Mouse (Mus musculus): Measurements from ENCODE around the gene Polr2m. TPM values are rescaled to one million over a fixed set of nuclear protein-coding genes. Genes with fewer than 3 reads are reported as not detected.
"Not testable (repeated sequence)": the region's sequence is repeated elsewhere in the genome, so short reads cannot be mapped to it uniquely, and the experiment has no call there.

The Polr2m gene
- polyA plus RNA-seq, 1 experiment from 2014 or later: 570 TPM

DNA sequence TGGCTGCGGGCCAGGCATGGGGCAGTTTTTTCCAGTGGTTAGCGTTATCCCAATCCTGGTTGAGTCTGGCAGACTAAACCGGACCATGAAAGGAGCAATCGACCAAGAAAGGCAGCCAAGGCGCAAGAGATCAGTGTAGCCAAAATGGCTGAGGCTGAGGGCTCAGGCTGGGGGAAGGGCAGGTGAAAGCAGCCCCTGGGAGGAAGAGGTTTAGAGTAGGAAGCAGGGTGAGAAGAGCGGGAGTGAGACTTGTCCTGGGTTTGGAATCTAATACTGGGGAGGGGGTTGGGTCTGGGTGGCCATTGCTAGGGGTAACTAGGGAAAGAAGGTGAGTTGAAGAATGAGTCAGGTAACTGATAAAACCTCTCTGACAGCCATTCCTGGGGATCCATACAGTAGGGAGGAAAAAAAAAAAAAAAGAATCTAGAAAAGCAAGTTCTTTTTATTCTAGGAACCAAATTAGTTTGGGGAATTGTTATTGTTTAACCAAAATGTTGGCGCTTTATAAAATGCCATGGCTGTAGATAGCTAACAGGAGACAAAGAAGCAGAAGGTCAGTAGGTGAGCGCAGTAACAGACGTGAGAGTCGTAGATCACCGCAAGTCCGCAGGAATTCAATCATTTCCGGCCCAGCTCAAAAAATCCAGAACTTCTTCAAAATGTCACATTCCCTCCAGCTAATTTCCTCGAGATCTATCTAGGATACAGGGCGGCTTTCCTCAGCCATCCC lies 6.7 kb upstream of the Polr2m start:
- Histone ChIP-seq H3K9me3 (no peaks in the 10 kb centered on the region), H3K36me3 (replicated peaks) (no peaks in the 10 kb centered on the region), H3K4me3 (no peak overlapping the region), H3K4me1 (peaks cover 27% of the 10 kb centered on the region), H3K27me3 (ENCODE audit: poor library complexity, severe bottlenecking) (peaks cover 10% of the 10 kb centered on the region; the same call in 1 of the 2 replicates), H3K27ac (peak overlapping the region; percentile 60; the same call in 1 of the 2 replicates)
- 85% methylated on average over 15 of the region's 15 CpGs for WGBS
- DNase-seq (ENCODE audit: extremely low spot score, low spot score): no peak

DNA sequence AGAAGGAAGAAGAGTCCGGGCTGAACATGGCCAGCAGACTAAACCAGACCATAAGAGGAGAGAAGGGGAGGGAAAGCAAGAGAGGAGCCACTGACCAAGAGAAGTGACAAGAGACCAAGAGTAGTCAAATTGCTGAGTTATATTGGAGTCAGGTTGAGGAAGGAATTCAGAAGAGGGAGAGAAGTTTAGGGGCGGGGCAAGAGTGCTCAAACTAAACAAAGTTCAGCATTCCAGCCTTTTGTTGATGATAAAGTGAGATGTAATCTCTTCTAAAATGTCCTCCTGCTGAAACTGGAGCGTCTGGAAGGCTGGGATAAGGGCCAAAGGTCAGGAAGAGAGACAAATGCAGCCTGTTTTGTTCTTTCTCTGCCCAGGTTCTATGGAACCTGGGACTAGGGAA lies 4.3 kb upstream of the Polr2m start:
- no peak overlapping the region for H3K4me3 ChIP-seq
- H3K27ac ChIP-seq: peak overlapping the region; percentile 62
- H3K36me3 ChIP-seq (replicated peaks): no peaks in the 10 kb centered on the region
- 52% methylated on average over 3 of the region's 3 CpGs for WGBS
- DNase-seq (ENCODE audit: extremely low spot score, low spot score): no peak
- H3K27me3 ChIP-seq (ENCODE audit: poor library complexity, severe bottlenecking): peaks cover 13% of the 10 kb centered on the region; the same call in 1 of the 2 replicates
- H3K9me3 ChIP-seq: no peaks in the 10 kb centered on the region
- H3K4me1 ChIP-seq: peaks cover 27% of the 10 kb centered on the region

DNA sequence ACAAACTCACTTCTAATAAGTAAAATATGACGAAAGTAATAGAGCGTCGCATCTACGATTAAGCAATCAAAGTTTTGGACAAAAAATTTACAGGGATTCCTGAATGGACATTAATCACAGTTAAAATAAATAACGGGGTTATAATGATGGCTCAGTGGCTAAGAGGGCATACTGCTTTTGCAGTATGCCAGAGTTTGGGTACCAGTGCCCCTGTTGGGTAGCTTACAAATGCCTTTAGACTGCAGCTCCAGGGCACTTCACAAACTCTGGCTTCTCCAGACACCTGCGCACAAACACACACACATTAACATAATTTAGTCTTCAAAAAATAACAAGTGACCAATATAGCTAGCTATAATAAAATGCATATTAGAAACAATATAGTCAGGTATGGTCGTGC lies 392 bp upstream of the Polr2m start:
- H3K4me3 ChIP-seq: peak overlapping the region; percentile 98
- 43% methylated on average over 7 of the region's 7 CpGs for WGBS
- peaks cover 13% of the 10 kb centered on the region; the same call in 1 of the 2 replicates for H3K27me3 ChIP-seq (ENCODE audit: poor library complexity, severe bottlenecking)
- no peak for DNase-seq (ENCODE audit: extremely low spot score, low spot score)
- peaks cover 30% of the 10 kb centered on the region for H3K36me3 ChIP-seq (replicated peaks)
- H3K27ac ChIP-seq: peak overlapping the region; percentile 100
- peaks cover 31% of the 10 kb centered on the region for H3K4me1 ChIP-seq
- no peaks in the 10 kb centered on the region for H3K9me3 ChIP-seq

DNA sequence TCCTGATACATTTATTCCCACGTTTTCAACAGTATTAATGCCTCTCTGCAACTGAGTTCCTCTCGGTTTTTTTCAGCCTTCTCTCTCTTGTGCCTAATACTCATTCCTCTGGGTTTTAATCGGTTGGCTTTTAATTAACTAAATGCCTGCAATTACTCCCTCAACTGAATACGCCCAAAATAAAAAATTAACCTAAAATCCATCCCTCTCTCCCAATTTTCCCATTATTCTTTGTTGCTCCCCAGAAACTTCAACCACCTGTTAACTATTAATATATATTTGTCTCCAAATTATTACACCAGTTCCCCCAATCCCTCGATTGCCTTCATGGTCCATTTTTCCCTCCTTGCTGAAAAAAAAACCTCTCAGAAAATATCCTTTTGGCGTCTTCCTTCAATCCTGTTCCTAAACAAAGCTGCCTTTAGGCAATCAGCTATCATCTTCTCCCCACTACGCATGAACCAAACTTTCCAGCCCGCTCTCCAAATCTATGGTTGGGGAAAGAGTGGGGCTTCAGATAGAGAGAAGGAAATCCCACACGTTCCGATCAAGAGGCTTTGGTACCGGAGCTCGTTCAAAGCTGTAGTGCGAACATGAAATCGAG lies 762 bp downstream of the Polr2m start:
- Histone ChIP-seq H3K36me3 (replicated peaks) (peaks cover 41% of the 10 kb centered on the region), H3K4me3 (peak overlapping the region; percentile 98), H3K27ac (peak overlapping the region; percentile 100), H3K4me1 (peaks cover 25% of the 10 kb centered on the region), H3K9me3 (no peaks in the 10 kb centered on the region), H3K27me3 (ENCODE audit: poor library complexity, severe bottlenecking) (peaks cover 13% of the 10 kb centered on the region; the same call in 1 of the 2 replicates)
- DNase-seq (ENCODE audit: extremely low spot score, low spot score): no peak
- 3% methylated on average over 14 of the region's 14 CpGs for WGBS

DNA sequence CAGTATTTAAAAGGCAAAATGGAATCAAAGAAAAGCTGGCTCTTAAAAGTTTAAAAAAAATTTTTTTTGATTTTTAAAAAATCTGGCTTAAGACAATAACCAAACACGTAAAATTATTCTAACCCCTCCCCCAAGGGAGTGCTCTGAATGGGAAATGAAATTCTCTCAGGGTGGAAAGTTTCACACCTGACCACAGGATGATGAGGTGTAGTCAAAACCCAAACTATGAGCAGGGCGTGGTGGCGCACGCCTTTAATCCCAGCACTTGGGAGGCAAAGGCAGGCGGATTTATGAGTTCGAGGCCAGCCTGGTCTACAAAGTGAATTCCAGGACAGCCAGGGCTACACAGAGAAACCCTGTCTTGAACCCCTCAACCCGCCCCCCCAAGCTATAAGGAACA lies 1.9 kb downstream of the Polr2m start:
- DNase-seq (ENCODE audit: extremely low spot score, low spot score); H3K9me3 ChIP-seq; H3K27ac ChIP-seq: not testable (repeated sequence)
- H3K4me3 ChIP-seq: peak overlapping the region; percentile 98
- peaks cover 13% of the 10 kb centered on the region; the same call in 1 of the 2 replicates for H3K27me3 ChIP-seq (ENCODE audit: poor library complexity, severe bottlenecking)
- H3K4me1 ChIP-seq: peaks cover 19% of the 10 kb centered on the region
- 92% methylated on average over 7 of the region's 7 CpGs for WGBS
- H3K36me3 ChIP-seq (replicated peaks): peaks cover 52% of the 10 kb centered on the region

DNA sequence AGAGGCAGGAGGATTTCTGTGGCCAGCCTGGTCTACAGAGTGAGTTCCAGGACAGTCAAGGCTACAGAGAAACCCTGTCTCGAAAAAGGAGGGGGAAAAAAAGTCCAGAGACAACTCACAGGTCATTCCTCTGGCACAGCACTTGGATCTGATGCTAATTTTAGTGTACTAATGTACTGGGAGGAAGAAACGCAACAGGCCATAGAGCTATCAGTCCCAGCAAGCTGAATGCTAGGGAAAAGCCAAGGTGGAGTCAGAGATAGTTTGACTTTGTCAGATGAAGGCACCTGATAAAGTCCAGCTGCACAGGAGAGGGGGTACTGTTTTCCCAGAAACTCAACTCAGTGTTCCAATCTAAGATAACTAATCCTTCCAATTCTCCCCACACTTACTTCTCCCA lies 5.4 kb downstream of the Polr2m start:
- Histone ChIP-seq H3K36me3 (replicated peaks) (peaks cover 88% of the 10 kb centered on the region), H3K4me3 (no peak overlapping the region)
- no peak for DNase-seq (ENCODE audit: extremely low spot score, low spot score)

DNA sequence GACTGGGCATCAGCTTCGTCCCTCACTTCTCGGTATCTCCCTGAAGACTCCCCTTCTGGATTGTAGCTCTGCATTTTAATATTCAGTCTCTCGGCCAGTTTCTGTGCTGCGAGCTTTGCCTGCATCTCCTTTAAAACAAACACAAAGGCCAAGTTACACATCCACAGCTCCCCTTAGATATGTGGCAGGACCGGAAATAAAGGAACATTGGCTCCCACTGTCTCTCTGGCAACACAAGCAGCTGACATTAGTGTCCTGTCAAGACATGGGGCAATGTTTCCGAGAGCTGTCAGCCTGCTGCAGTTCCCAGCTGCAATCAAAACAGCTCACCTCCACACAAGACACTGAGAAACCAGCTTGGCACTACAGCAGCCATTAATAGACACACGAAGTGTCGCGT lies 6.3 kb downstream of the Polr2m start:
- Histone ChIP-seq H3K27ac (no peak overlapping the region), H3K9me3 (peaks cover 6% of the 10 kb centered on the region; the same call in 1 of the 2 replicates), H3K27me3 (ENCODE audit: poor library complexity, severe bottlenecking) (no peaks in the 10 kb centered on the region), H3K4me1 (peaks cover 11% of the 10 kb centered on the region), H3K36me3 (replicated peaks) (peaks cover 97% of the 10 kb centered on the region), H3K4me3 (no peak overlapping the region)
- DNase-seq (ENCODE audit: extremely low spot score, low spot score): no peak
- WGBS: 94% methylated on average over 9 of the region's 9 CpGs

More for the DNA sequence above, 5.4 kb downstream of the Polr2m start:
- Histone ChIP-seq H3K4me1 (peaks cover 15% of the 10 kb centered on the region), H3K9me3 (peaks cover 6% of the 10 kb centered on the region; the same call in 1 of the 2 replicates), H3K27me3 (ENCODE audit: poor library complexity, severe bottlenecking) (no peaks in the 10 kb centered on the region), H3K27ac (no peak overlapping the region)
- WGBS: 92% methylated on average over 2 of the region's 2 CpGs

DNA sequence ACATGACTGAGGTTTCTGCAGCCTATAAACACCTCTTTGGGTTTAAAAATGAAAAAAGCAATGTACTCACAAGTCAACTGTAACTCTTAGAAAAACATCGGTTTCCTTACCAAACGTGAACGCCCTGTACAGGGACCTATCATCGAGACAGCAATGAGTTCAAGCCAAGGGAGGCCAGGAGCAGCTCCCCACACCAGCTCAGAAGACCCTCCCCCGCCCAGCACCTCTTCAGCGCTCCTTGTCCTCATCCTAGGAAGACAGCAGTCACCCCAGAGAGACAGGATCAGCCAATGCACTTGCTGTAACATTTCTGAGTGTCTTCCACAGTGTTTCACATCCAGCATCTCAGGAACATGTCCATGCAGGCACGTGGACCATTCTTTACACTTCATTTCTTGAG lies 7.1 kb downstream of the Polr2m start:
- Histone ChIP-seq H3K36me3 (replicated peaks) (peaks cover 99% of the 10 kb centered on the region), H3K4me3 (no peak overlapping the region), H3K27ac (no peak overlapping the region), H3K27me3 (ENCODE audit: poor library complexity, severe bottlenecking) (no peaks in the 10 kb centered on the region), H3K9me3 (peaks cover 6% of the 10 kb centered on the region; the same call in 1 of the 2 replicates), H3K4me1 (peaks cover 5% of the 10 kb centered on the region; the same call in 1 of the 2 replicates)
- DNase-seq (ENCODE audit: extremely low spot score, low spot score): no peak
- WGBS: 97% methylated on average over 7 of the region's 7 CpGs

DNA sequence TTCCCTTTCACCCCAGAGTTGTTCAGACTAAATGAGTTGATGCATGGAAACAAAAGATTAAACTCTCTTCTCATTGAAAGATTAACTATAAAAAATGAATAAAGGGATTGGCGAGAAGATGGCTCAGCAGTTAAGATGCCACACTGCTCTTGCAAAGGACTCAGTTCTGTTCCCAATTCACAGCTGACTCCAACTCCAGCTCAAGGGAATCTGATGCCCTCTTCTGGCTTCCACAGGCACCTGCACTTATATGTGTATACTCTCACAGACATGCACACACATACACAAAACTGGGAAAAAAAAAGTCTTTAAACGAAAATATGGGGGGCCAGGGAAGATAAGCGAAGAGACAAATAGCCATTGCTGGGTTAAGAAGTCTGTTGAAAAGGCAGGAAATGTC lies 9.1 kb downstream of the Polr2m start:
- no peak overlapping the region for H3K4me3 ChIP-seq
- no peak for DNase-seq (ENCODE audit: extremely low spot score, low spot score)
- no peaks in the 10 kb centered on the region for H3K4me1 ChIP-seq
- H3K27ac ChIP-seq: no peak overlapping the region
- WGBS: 92% methylated on average over 3 of the region's 3 CpGs
- no peaks in the 10 kb centered on the region for H3K27me3 ChIP-seq (ENCODE audit: poor library complexity, severe bottlenecking)
- peaks cover 84% of the 10 kb centered on the region for H3K36me3 ChIP-seq (replicated peaks)
- H3K9me3 ChIP-seq: peaks cover 6% of the 10 kb centered on the region; the same call in 1 of the 2 replicates

DNA sequence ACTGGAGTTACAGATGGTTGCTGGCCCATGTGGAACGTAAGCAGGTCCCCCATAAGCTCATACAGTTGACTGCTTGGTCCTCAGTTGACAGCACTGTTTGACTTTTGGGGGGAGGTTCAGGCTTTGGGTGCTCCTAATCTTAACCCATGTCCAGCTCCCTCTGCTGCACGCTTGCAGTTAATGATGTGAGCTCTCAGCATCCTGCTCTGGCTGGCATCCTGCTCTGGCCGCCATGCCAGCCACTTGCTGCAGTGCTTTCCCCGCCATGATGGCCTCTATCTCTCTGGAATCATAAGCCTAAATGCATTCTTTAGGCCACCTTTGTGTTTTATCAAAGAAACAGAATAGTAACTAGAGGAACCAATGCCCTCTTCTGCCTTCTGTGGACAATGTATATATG lies 10.2 kb downstream of the Polr2m start:
- peaks cover 73% of the 10 kb centered on the region for H3K36me3 ChIP-seq (replicated peaks)
- WGBS: 98% methylated on average over 4 of the region's 4 CpGs
- H3K4me3 ChIP-seq: no peak overlapping the region
- peaks cover 6% of the 10 kb centered on the region; the same call in 1 of the 2 replicates for H3K9me3 ChIP-seq
- H3K27me3 ChIP-seq (ENCODE audit: poor library complexity, severe bottlenecking): no peaks in the 10 kb centered on the region
- no peak for DNase-seq (ENCODE audit: extremely low spot score, low spot score)
- H3K27ac ChIP-seq: no peak overlapping the region
- H3K4me1 ChIP-seq: no peaks in the 10 kb centered on the region

DNA sequence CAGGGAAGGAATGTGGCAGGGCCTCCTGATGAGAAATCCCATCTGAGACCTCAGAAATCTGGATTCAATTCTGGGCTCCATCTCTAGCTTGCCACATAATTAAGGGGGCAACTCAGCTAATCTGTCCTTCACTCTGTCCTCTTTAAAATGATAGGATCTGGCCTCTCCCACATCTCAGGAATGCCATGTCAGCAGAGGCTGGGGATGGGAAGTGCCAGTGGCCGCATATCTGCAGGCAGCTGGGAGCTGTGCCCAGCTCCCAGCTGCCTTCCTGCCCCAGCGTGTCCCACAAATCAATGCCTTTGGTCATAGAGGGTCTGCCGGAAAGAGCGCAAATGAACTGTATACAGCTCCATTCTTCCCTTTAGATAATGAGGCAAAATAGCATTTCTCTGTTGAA lies 18.3 kb downstream of the Polr2m start:
- no peaks in the 10 kb centered on the region for H3K36me3 ChIP-seq (replicated peaks)
- no peaks in the 10 kb centered on the region for H3K4me1 ChIP-seq
- H3K27ac ChIP-seq: no peak overlapping the region
- no peaks in the 10 kb centered on the region for H3K27me3 ChIP-seq (ENCODE audit: poor library complexity, severe bottlenecking)
- no peak for DNase-seq (ENCODE audit: extremely low spot score, low spot score)
- 79% methylated on average over 4 of the region's 4 CpGs for WGBS
- H3K4me3 ChIP-seq: no peak overlapping the region
- no peaks in the 10 kb centered on the region for H3K9me3 ChIP-seq

DNA sequence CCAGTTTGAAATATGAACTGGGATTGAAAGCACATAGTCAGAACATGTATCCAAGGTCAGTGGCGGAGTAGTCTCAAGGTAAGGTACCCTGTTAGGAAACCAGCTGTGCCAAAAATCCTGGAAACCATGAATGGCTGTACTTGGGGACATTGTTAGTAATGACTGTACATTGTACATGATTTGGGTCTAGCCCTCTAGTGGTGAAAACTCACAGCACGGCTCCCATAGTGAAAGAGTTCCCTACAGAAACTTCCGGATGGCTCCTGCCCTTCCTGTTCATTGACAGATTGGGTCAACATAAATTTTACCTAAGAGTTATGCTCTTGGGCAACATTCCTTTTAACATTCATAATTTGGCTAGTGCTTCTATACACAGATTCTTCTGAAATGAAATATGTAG lies 19.6 kb downstream of the Polr2m start:
- Histone ChIP-seq H3K4me1 (no peaks in the 10 kb centered on the region), H3K27ac (no peak overlapping the region), H3K9me3 (no peaks in the 10 kb centered on the region), H3K4me3 (no peak overlapping the region), H3K36me3 (replicated peaks) (no peaks in the 10 kb centered on the region), H3K27me3 (ENCODE audit: poor library complexity, severe bottlenecking) (no peaks in the 10 kb centered on the region)
- 85% methylated on average over 3 of the region's 3 CpGs for WGBS
- no peak for DNase-seq (ENCODE audit: extremely low spot score, low spot score)

DNA sequence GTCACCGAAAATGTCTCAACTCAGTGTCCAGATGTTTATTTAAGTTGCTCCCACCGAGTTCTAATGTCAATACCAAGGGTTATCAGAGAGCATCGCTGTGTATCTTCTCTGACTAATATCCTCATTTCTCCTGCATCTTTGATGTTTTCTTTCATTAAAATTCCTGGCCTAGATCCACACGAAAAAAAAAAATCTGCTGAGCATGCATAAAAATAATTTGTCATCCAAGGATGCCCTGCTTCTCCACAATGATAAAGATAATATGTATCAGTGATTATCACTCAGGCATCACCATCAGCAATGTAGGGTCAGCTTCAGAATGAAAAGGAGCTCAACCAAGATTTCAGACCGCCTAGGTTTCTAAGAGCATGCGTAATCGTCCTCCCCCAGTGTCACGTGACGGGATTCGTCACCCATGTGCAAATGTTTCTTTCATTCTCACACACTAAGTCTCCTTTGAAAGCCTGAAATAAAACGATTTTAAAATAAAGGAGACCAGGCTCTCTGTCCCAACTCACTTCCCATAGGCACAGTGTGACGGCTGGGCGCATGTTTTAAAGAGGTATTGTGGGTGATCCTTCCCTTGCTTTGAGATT lies 22.6 kb downstream of the Polr2m start:
- DNase-seq (ENCODE audit: extremely low spot score, low spot score): no peak
- Histone ChIP-seq H3K4me3 (no peak overlapping the region), H3K9me3 (no peaks in the 10 kb centered on the region), H3K27me3 (ENCODE audit: poor library complexity, severe bottlenecking) (no peaks in the 10 kb centered on the region), H3K36me3 (replicated peaks) (no peaks in the 10 kb centered on the region), H3K4me1 (no peaks in the 10 kb centered on the region), H3K27ac (no peak overlapping the region)
- 86% methylated on average over 13 of the region's 13 CpGs for WGBS
